Mouse (Mus musculus): ENCODE results near the gene Serpinh1.
"Not testable (repeated sequence)": the region's sequence is repeated elsewhere in the genome, so short reads cannot be mapped to it uniquely, and the experiment has no call there.

The Serpinh1 gene

GRCm38 (mm10) chr7:99374325-99374724, 21.3 kb upstream of the Serpinh1 start:
- not testable (repeated sequence) for DNase-seq (ENCODE audit: low read depth, low spot score)

DNA sequence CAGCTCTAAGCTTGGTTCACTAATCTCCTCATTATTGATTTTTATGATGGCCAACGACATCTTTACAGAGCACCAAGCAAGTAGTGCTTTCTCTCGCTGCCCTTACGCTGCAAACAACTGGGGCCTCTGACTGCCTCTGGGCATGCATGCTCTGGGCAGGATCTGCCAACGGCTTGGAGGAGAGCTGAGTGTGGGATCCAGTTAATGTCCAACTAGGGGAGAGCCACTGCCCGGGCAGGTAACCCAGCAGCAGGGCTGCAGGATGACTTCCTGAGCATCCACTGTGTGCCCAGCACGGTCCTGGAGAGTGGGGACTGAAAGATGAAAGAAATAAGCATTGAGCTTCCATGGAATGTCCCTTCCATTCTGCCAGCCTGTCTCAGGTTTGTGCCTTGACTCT, 13.7 kb upstream of the Serpinh1 start:
- no peak for DNase-seq (ENCODE audit: low read depth, low spot score)

- DNase-seq (ENCODE audit: low read depth, low spot score): peak; percentile 86
Measured at GRCm38 (mm10) chr7:99365069-99365468, 12.0 kb upstream of the Serpinh1 start.

DNA sequence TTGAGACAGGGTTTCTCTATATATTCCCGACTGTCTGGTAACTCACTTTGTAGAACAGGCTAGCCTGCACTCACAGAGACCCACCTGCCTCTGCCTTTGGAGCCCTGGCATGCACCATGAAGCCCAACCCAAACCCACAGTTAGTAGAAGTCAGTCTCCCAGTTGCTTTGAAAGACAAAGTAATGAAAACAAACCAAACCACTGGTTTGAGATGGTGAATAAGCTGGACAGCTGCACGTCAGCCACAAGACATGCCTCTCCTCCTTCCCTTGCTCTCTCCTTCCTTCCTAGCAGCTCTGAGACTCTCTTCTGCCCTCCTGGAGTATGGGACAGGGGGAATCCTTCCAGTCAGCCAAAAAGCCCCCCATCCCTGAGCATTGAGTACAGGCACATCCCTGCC, 9.1 kb upstream of the Serpinh1 start:
- DNase-seq (ENCODE audit: low read depth, low spot score): no peak

DNA sequence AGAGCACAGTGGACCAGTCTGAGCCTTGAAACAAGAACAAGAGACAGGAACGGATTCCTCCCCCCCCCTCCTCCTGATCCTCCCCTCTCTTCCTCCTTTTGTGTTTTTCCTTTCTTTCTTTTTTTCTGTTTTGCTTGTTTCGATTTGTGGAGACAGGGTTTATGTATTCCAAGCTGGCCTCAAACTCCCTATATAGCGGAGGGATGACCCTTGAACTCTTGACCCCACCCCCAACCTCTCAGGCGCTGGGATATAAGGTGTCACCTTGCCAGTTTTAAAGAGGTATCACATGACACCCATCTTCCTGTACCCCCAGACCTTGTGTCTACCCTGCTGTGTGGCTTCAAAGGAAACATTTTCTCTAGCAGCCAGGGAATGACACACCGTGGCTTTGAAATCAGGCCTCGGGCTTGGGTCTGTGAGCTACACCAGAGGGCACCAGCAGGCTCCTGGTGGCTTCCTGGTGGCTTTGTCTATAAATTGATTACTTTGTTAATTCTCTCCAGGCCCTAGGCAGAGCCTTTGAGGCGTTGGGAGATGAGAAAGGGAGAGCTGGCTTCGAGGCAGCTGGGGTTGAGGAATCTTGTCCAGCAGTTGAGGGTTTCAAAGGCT, 7.9 kb upstream of the Serpinh1 start:
- DNase-seq (ENCODE audit: low read depth, low spot score): no peak

DNA sequence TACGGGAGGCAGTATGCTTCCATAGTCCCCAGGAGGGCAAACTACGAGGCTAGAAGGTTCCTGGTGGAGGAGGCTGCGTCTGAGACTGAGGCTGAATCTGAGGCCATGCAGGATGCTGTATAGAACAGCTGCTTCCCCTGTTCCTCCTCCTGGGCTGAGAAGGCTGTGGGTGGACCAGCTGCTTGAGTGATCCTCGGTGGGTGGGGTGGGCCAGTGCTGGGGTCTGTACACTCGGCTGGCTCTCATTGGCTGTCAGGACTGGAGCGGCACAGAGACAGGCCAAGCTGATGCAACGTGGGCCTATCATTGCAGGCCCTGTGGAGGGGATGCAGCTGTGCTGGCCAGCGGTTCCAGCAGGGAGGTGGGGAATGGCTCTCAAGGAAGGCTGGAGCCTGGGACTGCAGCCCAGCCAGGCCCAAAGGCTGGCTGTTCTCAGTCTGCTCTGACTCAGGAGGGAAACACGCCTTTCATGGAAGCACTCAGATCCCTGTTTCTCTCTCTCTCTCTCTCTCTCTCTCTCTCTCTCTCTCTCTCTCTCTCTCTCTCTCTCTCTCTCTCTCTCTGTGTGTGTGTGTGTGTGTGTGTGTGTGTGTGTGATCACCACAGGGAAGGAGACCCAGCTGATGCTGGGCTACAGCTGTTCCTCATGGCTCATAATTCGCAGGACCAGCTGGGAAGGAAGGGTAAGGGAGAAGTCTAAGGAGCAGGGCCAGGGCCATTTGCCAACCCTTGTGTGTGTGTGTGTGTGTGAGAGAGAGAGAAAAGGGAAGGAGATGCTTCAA, 7.2 kb upstream of the Serpinh1 start:
- DNase-seq (ENCODE audit: low read depth, low spot score): peak; percentile 95

GRCm38 (mm10) chr7:99358371-99358770, 5.3 kb upstream of the Serpinh1 start:
- DNase-seq (ENCODE audit: low read depth, low spot score): no peak

GRCm38 (mm10) chr7:99357201-99357600, 4.2 kb upstream of the Serpinh1 start:
- DNase-seq (ENCODE audit: low read depth, low spot score): no peak

GRCm38 (mm10) chr7:99356244-99356930, 3.3 kb upstream of the Serpinh1 start:
- peak; percentile 39 for DNase-seq (ENCODE audit: low read depth, low spot score)

GRCm38 (mm10) chr7:99355731-99356131, 2.7 kb upstream of the Serpinh1 start:
- peak; percentile 88 for DNase-seq (ENCODE audit: low read depth, low spot score)

- DNase-seq (ENCODE audit: low read depth, low spot score): peak; percentile 84
Measured at GRCm38 (mm10) chr7:99351802-99352517, 1.1 kb downstream of the Serpinh1 start.

GRCm38 (mm10) chr7:99351104-99351801, 1.8 kb downstream of the Serpinh1 start:
- peak; percentile 65 for DNase-seq (ENCODE audit: low read depth, low spot score)

DNA sequence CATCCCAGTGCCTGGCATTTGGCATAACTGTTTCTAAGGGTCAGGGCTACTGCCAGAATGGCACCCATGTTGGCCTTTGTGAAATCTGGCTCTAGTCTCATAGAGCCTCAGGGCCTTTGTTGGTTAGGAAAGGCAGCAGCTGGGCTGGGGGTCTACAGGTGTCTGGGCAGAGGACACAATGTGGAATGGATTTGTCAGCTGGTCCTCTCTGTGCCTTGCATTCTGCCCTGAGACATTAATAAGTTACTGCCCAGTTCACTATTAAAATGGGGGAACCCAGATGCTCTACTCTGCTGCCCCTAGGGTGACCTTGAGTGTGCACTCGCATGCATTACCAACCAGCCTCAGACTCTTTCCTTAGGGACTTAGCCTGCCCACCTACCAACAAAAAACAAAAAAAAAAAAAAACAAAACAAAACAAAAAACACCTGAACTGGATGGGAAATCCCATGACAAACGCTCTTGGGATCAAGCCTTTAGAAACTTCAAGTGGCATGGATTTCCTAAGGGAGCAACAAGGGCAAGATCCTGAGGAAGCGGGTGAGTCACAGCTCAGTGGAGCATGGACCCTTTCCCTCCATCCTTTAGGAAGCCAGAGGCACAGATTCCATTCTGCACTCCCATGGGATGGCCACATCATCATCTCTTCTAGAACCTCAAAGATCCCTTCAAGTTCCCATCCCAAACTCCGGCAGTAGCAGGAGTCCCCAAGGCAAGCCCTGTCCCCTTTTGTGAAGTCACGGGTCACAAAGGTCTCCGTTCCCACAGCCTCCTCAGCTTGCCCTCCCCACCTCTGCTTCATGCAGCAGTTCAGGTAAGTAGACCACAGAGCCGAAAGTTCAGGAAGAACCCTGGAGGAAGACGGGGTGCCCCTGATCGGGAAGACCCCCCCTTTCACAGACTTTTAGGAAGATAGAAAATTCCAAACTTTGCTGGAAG, 3.0 kb downstream of the Serpinh1 start:
- no peak for DNase-seq (ENCODE audit: low read depth, low spot score)

- DNase-seq (ENCODE audit: low read depth, low spot score): no peak
Measured at GRCm38 (mm10) chr7:99348883-99349282, 4.2 kb downstream of the Serpinh1 start.

DNA sequence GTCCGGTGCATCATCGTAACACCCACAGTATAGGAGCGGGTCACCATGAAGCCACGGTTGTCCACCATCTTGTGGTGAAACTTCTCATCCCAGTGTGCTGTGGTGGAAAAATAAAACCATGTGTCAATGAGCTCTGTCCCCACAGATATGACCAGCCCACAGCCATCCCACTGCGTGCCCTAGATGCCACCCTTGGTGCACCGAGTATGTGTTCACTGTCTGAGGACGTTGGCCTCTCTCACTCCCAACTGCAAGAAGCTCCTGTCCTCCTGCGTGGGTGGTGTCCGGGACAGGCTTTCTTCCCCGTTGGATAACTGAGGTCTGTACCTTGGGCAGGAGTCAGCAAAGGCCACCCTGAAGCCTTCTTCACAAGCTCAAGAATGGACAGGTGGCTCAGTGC, 5.8 kb downstream of the Serpinh1 start:
- no peak for DNase-seq (ENCODE audit: low read depth, low spot score)

DNA sequence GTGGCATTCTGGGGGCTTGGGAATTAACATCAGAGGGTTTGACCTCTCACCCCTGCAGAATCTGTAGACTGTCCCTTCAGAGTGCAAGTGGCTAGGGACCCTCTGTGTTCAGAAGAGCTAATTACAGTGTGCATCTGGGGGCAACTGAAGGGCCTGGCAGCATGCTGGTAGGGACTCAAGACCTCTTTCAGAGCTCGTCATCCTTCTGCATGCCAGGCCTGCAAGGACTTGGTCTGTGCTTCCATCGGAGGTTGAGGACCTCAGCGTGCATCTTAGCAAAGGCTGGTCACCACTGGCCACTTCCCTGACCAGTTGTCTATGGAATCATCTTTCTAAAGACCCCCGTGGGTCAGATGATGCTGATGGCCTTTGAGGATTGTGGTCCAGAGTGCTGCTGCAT, 9.5 kb downstream of the Serpinh1 start:
- DNase-seq (ENCODE audit: low read depth, low spot score): no peak

- DNase-seq (ENCODE audit: low read depth, low spot score): no peak
Measured at GRCm38 (mm10) chr7:99340736-99341135, 12.3 kb downstream of the Serpinh1 start.

GRCm38 (mm10) chr7:99332774-99333480, 20.1 kb downstream of the Serpinh1 start:
- DNase-seq (ENCODE audit: low read depth, low spot score): peak; percentile 87

GRCm38 (mm10) chr7:99330012-99330411, 23.0 kb downstream of the Serpinh1 start:
- DNase-seq (ENCODE audit: low read depth, low spot score): no peak

- DNase-seq (ENCODE audit: low read depth, low spot score): peak; percentile 66
Measured at GRCm38 (mm10) chr7:99328847-99329246, 24.2 kb downstream of the Serpinh1 start.

All from mesoderm, embryonic 11.5 days (tissue).